9 mouse cellular contexts compared by ENCODE assay signal in genomic region chr17:29852846-29853486, GRCm38 (mm10).
DNase-seq lines count a peak whose midpoint lies in the region; ATAC-seq and TF ChIP-seq lines count a peak whose summit lies in the region.
"Had no signal": no experiment of that assay in that cellular context is flagged by ENCODE, and none has a peak within 500 bp of the region (broad histone marks: within the 10 kb centered on the region; RNA-seq: fewer than 3 reads in every experiment).

No protein-coding gene starts in this region.

- H3K27me3 ChIP-seq in heart, embryonic 10.5 days (ENCODE audit: insufficient read depth, poor library complexity, severe bottlenecking), result peaks cover 56% of the 10 kb centered on the region
- no peaks in the 10 kb centered on the region for H3K27me3 ChIP-seq in midbrain, embryonic 15.5 days (replicated peaks)
- H3K27me3 ChIP-seq in midbrain, embryonic 10.5 days (ENCODE audit: low read depth, poor library complexity, severe bottlenecking), result peaks cover 46% of the 10 kb centered on the region
- no peaks in the 10 kb centered on the region for H3K27me3 ChIP-seq in heart, postnatal 0 days (ENCODE audit: control insufficient read depth, insufficient read depth, low read length)

- no peak overlapping the region for H3K9ac ChIP-seq in midbrain, embryonic 15.5 days
- H3K9ac ChIP-seq in heart, postnatal 0 days (replicated peaks; ENCODE audit: low read depth, low read length), result no peak overlapping the region

- peak; percentile 39 to 49 for DNase-seq in heart, adult 18-20 months
- DNase-seq in heart, embryonic 10.5 days (ENCODE audit: low spot score), result no peak
- DNase-seq in midbrain, embryonic 10.5 days (ENCODE audit: low spot score), result no peak
- peak; percentile 65 for DNase-seq in heart, postnatal 0 days (ENCODE audit: low spot score)
- peak; percentile 43 to 74 for DNase-seq in lung, postnatal 4 days
- no peak for DNase-seq in c-Kit-positive CD71-positive TER-119-positive erythroid progenitor cells, embryonic 14.5 days (ENCODE audit: low spot score)
- DNase-seq: gastrocnemius, postnatal 10 days had no signal

- TF ChIP-seq CTCF in heart, postnatal 0 days (IDR thresholded peaks at IDR 0.05; ENCODE audit: low read depth), result no peak

- TF ChIP-seq EP300 in heart, postnatal 0 days (IDR thresholded peaks at IDR 0.05; ENCODE audit: low read depth), result no peak

- peaks cover 52% of the 10 kb centered on the region for H3K4me1 ChIP-seq in heart, embryonic 10.5 days
- H3K4me1 ChIP-seq in midbrain, embryonic 15.5 days, result peaks cover 25% of the 10 kb centered on the region
- H3K4me1 ChIP-seq in midbrain, embryonic 10.5 days, result peaks cover 25% of the 10 kb centered on the region
- 0 out of 2 replicates have a peak, but pooled peaks cover 3% of the 10 kb centered on the region for H3K4me1 ChIP-seq in heart, postnatal 0 days (ENCODE audit: control insufficient read depth, insufficient read depth)

- no peaks in the 10 kb centered on the region for H3K36me3 ChIP-seq in heart, embryonic 10.5 days
- H3K36me3 ChIP-seq in midbrain, embryonic 15.5 days (replicated peaks), result no peaks in the 10 kb centered on the region
- no peaks in the 10 kb centered on the region; the same call in 1 of the 2 replicates for H3K36me3 ChIP-seq in midbrain, embryonic 10.5 days
- H3K36me3 ChIP-seq in heart, postnatal 0 days (replicated peaks; ENCODE audit: control insufficient read depth, insufficient read depth, low read length), result no peaks in the 10 kb centered on the region

- no peak for ATAC-seq in midbrain, embryonic 15.5 days (replicated peaks)
- ATAC-seq in heart, postnatal 0 days (ENCODE audit: insufficient read depth, low read depth), result peak; percentile 61; the same call in 1 of the 2 replicates
- no peak for ATAC-seq in megakaryocyte-erythroid progenitor cell, adult 5-6 weeks (replicated peaks; ENCODE audit: low FRiP score, low TSS enrichment, poor library complexity, severe bottlenecking)

- 47% methylated on average over 8 of the region's 8 CpGs for WGBS in heart, embryonic 10.5 days
- 41% methylated on average over 8 of the region's 8 CpGs for WGBS in midbrain, embryonic 15.5 days
- 60% methylated on average over 8 of the region's 8 CpGs for WGBS in midbrain, embryonic 10.5 days
- WGBS in heart, postnatal 0 days, result 32% methylated on average over 8 of the region's 8 CpGs

- H3K4me2 ChIP-seq in midbrain, embryonic 15.5 days, result no peak overlapping the region
- H3K4me2 ChIP-seq in heart, postnatal 0 days (ENCODE audit: low read depth, low read length), result no peak overlapping the region

- H3K27ac ChIP-seq in heart, embryonic 10.5 days, result no peak overlapping the region
- H3K27ac ChIP-seq in midbrain, embryonic 15.5 days, result 0 out of 2 replicates have a peak overlapping the region, but pooled peaks have one; percentile 15
- H3K27ac ChIP-seq in midbrain, embryonic 10.5 days (replicated peaks), result no peak overlapping the region
- no peak overlapping the region for H3K27ac ChIP-seq in heart, postnatal 0 days (ENCODE audit: low read depth)

- no peak overlapping the region for H3K4me3 ChIP-seq in heart, embryonic 10.5 days
- H3K4me3 ChIP-seq in midbrain, embryonic 15.5 days, result no peak overlapping the region
- no peak overlapping the region for H3K4me3 ChIP-seq in midbrain, embryonic 10.5 days
- H3K4me3 ChIP-seq in heart, postnatal 0 days (ENCODE audit: low read depth, low read length), result no peak overlapping the region

- no peaks in the 10 kb centered on the region for H3K9me3 ChIP-seq in heart, embryonic 10.5 days
- no peaks in the 10 kb centered on the region for H3K9me3 ChIP-seq in midbrain, embryonic 15.5 days
- H3K9me3 ChIP-seq in midbrain, embryonic 10.5 days (replicated peaks), result no peaks in the 10 kb centered on the region
- no peaks in the 10 kb centered on the region for H3K9me3 ChIP-seq in heart, postnatal 0 days (replicated peaks; ENCODE audit: control insufficient read depth, low read length)

Comparison
In these comparisons a context has a peak if more than half of its experiments do, and no peak if none do; other contexts are left out.
1. DNase-seq: peak in heart, adult 18-20 months (2 of 2), heart, postnatal 0 days (single experiment) and lung, postnatal 4 days (2 of 2); none in heart, embryonic 10.5 days (single experiment), midbrain, embryonic 10.5 days (single experiment) and c-Kit-positive CD71-positive TER-119-positive erythroid progenitor cells, embryonic 14.5 days (single experiment).